Mouse (Mus musculus) gonadal fat pad, adult 2 months (tissue): ENCODE measurements around the gene Pom121l12. TPM values are rescaled to one million over a fixed set of nuclear protein-coding genes. Genes with fewer than 3 reads are reported as not detected.

Experiments
- DNase-seq: peaks from one replicate; pipeline ENCODE4 v3.0.0-alpha.2; 2012; ENCODE audit warnings: low read depth
- polyA plus RNA-seq: library from polyadenylated mRNA; depleted of rRNA; stranded (reverse); fragments of >200 nt; gene quantifications from 2 replicates; pipeline ENCODE4 v1.2.3, GENCODE M21; 2012; rRNA removed

The Pom121l12 gene
- 0.18 and 0.60 TPM in 2 replicates for polyA plus RNA-seq

GRCm38 (mm10) chr11:14598976-14599375 is at the start of gene Pom121l12:
Gene Pom121l12, plus strand, starts transcription at chr11:14599276.
- DNase-seq: no peak

GRCm38 (mm10) chr11:14611859-14612258 is 12.8 kb downstream of the Pom121l12 start:
- no peak for DNase-seq
